Mouse (Mus musculus): ENCODE measurements around the gene Pxmp4. TPM values are rescaled to one million over a fixed set of nuclear protein-coding genes. Genes with fewer than 3 reads are reported as not detected.

Gene Pxmp4
- polyA plus RNA-seq, 1 experiment = 3.3 TPM

DNA sequence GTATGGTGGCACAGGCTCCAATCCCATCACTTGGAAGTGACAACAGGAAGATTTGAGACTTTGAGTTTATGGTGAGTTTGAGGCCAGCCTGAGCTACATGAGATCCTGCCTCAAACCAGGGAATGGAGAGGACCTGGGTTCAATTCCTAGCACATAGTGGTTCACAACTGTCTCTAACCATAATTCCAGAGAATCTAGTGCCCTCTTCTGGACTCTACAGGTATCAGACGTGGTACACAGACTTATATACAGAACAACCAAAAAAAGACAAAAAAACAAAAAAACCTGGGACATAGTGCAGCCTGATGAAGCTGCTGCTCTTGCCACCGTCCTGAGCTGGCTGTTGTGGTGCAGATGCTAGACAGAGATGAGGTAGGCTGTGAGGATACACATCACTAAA is 61.9 kb downstream of the Pxmp4 start:
- Histone ChIP-seq H3K36me3 (ENCODE audit: control insufficient read depth, insufficient read depth, low read length) (0 out of 2 replicates have a peak, but pooled peaks cover 1% of the 10 kb centered on the region), H3K27me3 (ENCODE audit: control insufficient read depth, insufficient read depth, low read length) (no peaks in the 10 kb centered on the region), H3K4me1 (ENCODE audit: control insufficient read depth, insufficient read depth, low read length) (no peaks in the 10 kb centered on the region; the same call in 1 of the 2 replicates), H3K4me3 (ENCODE audit: control insufficient read depth, low read depth, low read length) (no peak overlapping the region), H3K27ac (ENCODE audit: control insufficient read depth, insufficient read depth, low read depth, low read length) (no peak overlapping the region)
- TF ChIP-seq POLR2A (IDR thresholded peaks at IDR 0.05; ENCODE audit: control insufficient read depth, low read depth, low read length) (no peak), CTCF (IDR thresholded peaks at IDR 0.05; ENCODE audit: control insufficient read depth, insufficient read depth, insufficient replicate concordance, low read depth, low read length) (no peak)

DNA sequence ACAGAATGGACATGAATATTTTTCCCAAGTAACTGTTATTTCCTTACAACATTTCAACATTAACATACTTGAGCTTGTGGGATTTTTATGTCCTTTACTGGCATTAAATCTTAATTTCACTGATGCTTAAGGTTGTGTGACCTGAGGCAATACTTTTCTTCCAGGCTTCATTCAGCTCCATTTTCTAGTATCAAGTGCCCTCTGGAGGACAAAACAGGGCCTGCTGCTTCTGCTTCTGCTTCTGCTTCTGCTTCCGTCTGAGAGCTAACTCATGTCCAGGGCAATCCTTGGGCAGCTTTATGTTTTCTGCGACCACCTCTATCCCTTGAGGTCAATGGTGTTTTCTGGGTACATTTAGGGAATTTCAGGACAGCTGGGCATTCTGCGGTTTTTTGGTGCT is 63.8 kb downstream of the Pxmp4 start:
- TF ChIP-seq POLR2A (IDR thresholded peaks at IDR 0.05; ENCODE audit: control insufficient read depth, low read depth, low read length) = no peak
- no peak; the same call in 1 of the 2 replicates for TF ChIP-seq CTCF (IDR thresholded peaks at IDR 0.05; ENCODE audit: control insufficient read depth, insufficient read depth, insufficient replicate concordance, low read depth, low read length)
- Histone ChIP-seq H3K4me1 (ENCODE audit: control insufficient read depth, insufficient read depth, low read length) (no peaks in the 10 kb centered on the region; the same call in 1 of the 2 replicates), H3K4me3 (ENCODE audit: control insufficient read depth, low read depth, low read length) (no peak overlapping the region), H3K36me3 (ENCODE audit: control insufficient read depth, insufficient read depth, low read length) (peaks cover 1% of the 10 kb centered on the region; the same call in 1 of the 2 replicates), H3K27me3 (ENCODE audit: control insufficient read depth, insufficient read depth, low read length) (no peaks in the 10 kb centered on the region), H3K27ac (ENCODE audit: control insufficient read depth, insufficient read depth, low read depth, low read length) (no peak overlapping the region)

DNA sequence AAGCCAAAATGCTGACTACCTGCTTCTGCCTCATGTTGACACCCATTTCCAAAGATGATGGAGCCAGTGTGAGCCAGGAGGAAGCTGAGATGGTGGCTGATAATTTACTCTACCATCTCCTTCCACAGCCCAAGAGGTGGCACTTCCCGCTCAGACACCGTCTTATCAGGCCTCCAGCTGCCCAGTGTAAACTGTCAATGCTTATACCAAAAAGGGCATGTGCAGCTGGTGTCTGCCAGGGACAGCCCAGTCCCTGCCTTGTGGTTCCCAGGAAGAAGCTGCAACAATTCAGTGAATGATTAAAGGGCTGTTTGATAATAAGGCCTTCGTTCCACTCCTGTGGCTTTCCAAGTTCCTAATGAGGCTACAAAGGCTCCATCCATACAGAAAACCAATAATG is 64.8 kb downstream of the Pxmp4 start:
- no peak for TF ChIP-seq CTCF (IDR thresholded peaks at IDR 0.05; ENCODE audit: control insufficient read depth, insufficient read depth, insufficient replicate concordance, low read depth, low read length)
- TF ChIP-seq POLR2A (IDR thresholded peaks at IDR 0.05; ENCODE audit: control insufficient read depth, low read depth, low read length) = no peak
- Histone ChIP-seq H3K27ac (ENCODE audit: control insufficient read depth, insufficient read depth, low read depth, low read length) (no peak overlapping the region), H3K4me1 (ENCODE audit: control insufficient read depth, insufficient read depth, low read length) (no peaks in the 10 kb centered on the region; the same call in 1 of the 2 replicates), H3K36me3 (ENCODE audit: control insufficient read depth, insufficient read depth, low read length) (peaks cover 1% of the 10 kb centered on the region; the same call in 1 of the 2 replicates), H3K27me3 (ENCODE audit: control insufficient read depth, insufficient read depth, low read length) (no peaks in the 10 kb centered on the region), H3K4me3 (ENCODE audit: control insufficient read depth, low read depth, low read length) (no peak overlapping the region)

DNA sequence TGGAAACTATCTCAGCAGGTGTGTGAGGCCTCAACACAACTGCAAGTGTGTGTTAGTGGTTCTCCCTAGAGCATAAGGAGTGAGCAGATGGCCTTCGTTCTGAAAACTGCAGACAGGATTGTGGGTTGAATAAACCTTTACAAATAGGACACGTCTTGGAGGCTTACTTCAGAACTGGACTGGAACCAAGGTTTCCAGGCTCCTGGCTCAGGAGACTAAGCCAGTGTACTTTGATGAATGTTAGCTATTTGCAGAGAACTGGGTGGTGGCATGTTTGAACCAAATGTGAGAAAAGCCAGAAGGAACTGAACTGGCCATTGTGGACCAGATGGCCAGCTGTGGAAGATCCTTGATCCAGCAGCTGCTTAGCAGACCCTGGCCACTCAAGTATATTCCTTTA is 65.2 kb downstream of the Pxmp4 start:
- Histone ChIP-seq H3K27ac (ENCODE audit: control insufficient read depth, insufficient read depth, low read depth, low read length) (no peak overlapping the region), H3K36me3 (ENCODE audit: control insufficient read depth, insufficient read depth, low read length) (no peaks in the 10 kb centered on the region; the same call in 1 of the 2 replicates), H3K27me3 (ENCODE audit: control insufficient read depth, insufficient read depth, low read length) (no peaks in the 10 kb centered on the region), H3K4me3 (ENCODE audit: control insufficient read depth, low read depth, low read length) (no peak overlapping the region), H3K4me1 (ENCODE audit: control insufficient read depth, insufficient read depth, low read length) (no peaks in the 10 kb centered on the region)
- TF ChIP-seq CTCF (IDR thresholded peaks at IDR 0.05; ENCODE audit: control insufficient read depth, insufficient read depth, insufficient replicate concordance, low read depth, low read length) = no peak
- TF ChIP-seq POLR2A (IDR thresholded peaks at IDR 0.05; ENCODE audit: control insufficient read depth, low read depth, low read length) = no peak

Other genes starting within 250 kb of the Pxmp4 start
- 3.1 and 5.0 TPM in 2 replicates for gene Cdk5rap1, start 230.7 kb downstream of the Pxmp4 start, polyA plus RNA-seq (2012; rRNA removed)
- gene Snta1, start 195.6 kb downstream of the Pxmp4 start, polyA plus RNA-seq (2012; rRNA removed) = 5.7 and 7.2 TPM in 2 replicates
- 10.2 and 12.6 TPM in 2 replicates for gene Cbfa2t2, start 167.2 kb downstream of the Pxmp4 start, polyA plus RNA-seq (2012; rRNA removed)
- gene 1700003F12Rik, start 56.6 kb downstream of the Pxmp4 start, polyA plus RNA-seq (2012; rRNA removed) = 828 and 1,092 TPM in 2 replicates
- 39.7 and 44.2 TPM in 2 replicates for gene Actl10, start 51.9 kb downstream of the Pxmp4 start, polyA plus RNA-seq (2012; rRNA removed)
- 62.9 and 65.1 TPM in 2 replicates for gene Necab3, start 44.8 kb downstream of the Pxmp4 start, polyA plus RNA-seq (2012; rRNA removed)
- 4.5 and 5.9 TPM in 2 replicates for gene E2f1, start 33.8 kb downstream of the Pxmp4 start, polyA plus RNA-seq (2012; rRNA removed)
- gene Zfp341, start 9.6 kb upstream of the Pxmp4 start, polyA plus RNA-seq (2012; rRNA removed) = 1.1 and 1.2 TPM in 2 replicates
- 83.8 and 97.1 TPM in 2 replicates for gene 4930519P11Rik, start 9.7 kb upstream of the Pxmp4 start, polyA plus RNA-seq (2012; rRNA removed)
- 133 and 135 TPM in 2 replicates for gene Chmp4b, start 48.0 kb upstream of the Pxmp4 start, polyA plus RNA-seq (2012; rRNA removed)
- gene Gm14214, start 166.3 kb upstream of the Pxmp4 start, polyA plus RNA-seq (2012; rRNA removed) = not detected in 2 replicates
- gene Raly, start 187.4 kb upstream of the Pxmp4 start, polyA plus RNA-seq (2012; rRNA removed) = 62.8 and 64.0 TPM in 2 replicates
- gene a, start 187.7 kb upstream of the Pxmp4 start, polyA plus RNA-seq (2012; rRNA removed) = 1.4 and 2.9 TPM in 2 replicates